Mouse (Mus musculus): ENCODE measurements around the gene Mrps22. TPM values are rescaled to one million over a fixed set of nuclear protein-coding genes. Genes with fewer than 3 reads are reported as not detected.
A peak's percentile ranks its signal among the peaks of the same experiment; 100 is the strongest.

Mrps22 gene
- 54.9 and 57.4 TPM in 2 replicates for polyA plus RNA-seq (2015; fragmentation: Nextera tagmentation; extraction: Ambion mirVana)

DNA sequence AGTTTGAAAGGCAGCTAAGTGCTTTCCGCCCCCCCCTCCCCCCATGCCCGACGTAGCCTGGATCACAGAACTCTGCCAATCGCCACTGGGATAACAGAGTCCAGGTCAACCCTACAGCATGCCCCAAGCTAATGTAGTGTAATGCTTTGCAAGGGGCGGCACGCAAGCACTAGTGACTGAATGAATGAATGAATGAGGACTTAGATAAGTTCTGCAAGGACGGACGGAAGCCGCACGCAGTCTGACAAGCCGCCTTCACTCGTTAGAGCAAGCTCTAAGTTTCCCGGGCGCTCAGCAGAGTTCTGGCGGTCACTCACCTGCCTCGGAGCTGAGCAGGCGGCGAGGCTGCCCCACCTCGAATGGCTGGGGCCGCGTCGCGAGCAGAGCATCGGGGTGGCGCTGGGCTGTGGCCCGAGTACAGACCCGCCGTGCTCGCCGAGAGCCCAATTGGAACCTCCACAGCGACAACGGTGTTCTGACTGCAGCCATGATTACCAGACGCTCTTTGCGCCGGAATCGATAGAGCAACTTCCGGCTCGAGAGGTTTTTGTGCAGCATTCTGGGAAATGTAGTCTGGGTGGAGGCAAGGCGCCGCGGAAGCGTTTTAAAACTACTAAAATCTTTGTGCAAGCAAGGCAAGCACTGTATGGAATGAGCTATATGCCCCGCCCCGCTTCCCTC, at the start of gene Mrps22:
Gene Mrps22 (minus strand): TSS at position 505 of the 681 bp plus-strand sequence.
- under 1% methylated on average over 44 of the region's 44 CpGs for WGBS
- peak; percentile 96 for ATAC-seq (replicated peaks)

DNA sequence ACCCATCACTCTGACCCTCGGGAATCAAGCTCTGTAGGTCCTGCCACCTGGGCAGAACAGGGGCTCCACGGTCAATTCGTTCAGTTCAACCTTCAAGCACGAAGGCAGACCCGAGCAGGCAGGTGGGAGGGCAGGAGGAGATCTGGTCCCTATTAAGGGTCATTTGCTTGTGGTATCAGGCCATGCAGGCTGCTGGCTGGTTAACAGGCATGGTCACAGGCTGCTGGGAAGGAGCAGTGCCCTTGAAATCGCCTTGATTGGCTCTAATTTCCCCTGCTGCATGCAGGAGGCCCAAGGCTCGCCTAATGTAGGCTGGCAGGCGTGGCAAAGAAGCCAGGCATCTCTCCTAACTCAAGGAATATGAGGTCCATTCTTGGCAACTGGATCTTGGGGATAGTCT, 49.1 kb upstream of the Mrps22 start:
- no peaks in the 10 kb centered on the region for H3K27me3 ChIP-seq
- H3K4me1 ChIP-seq = no peaks in the 10 kb centered on the region
- ATAC-seq (replicated peaks) = no peak
- H3K36me3 ChIP-seq = no peaks in the 10 kb centered on the region
- no peak overlapping the region for H3K4me2 ChIP-seq (replicated peaks)
- no peak overlapping the region for H3K9ac ChIP-seq (replicated peaks)
- no peaks in the 10 kb centered on the region for H3K9me3 ChIP-seq
- no peak overlapping the region for H3K27ac ChIP-seq (replicated peaks)
- no peak overlapping the region for H3K4me3 ChIP-seq
- WGBS = 72% methylated on average over 8 of the region's 8 CpGs

More for the DNA sequence above, at the start of gene Mrps22:
- H3K9me3 ChIP-seq = no peaks in the 10 kb centered on the region
- H3K36me3 ChIP-seq = peaks cover 8% of the 10 kb centered on the region; the same call in 1 of the 2 replicates
- H3K4me1 ChIP-seq = peaks cover 17% of the 10 kb centered on the region
- H3K4me3 ChIP-seq = peak within 1 kb of the TSS; percentile 94
- peak within 1 kb of the TSS; percentile 79 for H3K9ac ChIP-seq (replicated peaks)
- H3K4me2 ChIP-seq (replicated peaks) = peak within 1 kb of the TSS; percentile 91
- H3K27me3 ChIP-seq = no peaks in the 10 kb centered on the region
- peak within 1 kb of the TSS; percentile 64 for H3K27ac ChIP-seq (replicated peaks)

DNA sequence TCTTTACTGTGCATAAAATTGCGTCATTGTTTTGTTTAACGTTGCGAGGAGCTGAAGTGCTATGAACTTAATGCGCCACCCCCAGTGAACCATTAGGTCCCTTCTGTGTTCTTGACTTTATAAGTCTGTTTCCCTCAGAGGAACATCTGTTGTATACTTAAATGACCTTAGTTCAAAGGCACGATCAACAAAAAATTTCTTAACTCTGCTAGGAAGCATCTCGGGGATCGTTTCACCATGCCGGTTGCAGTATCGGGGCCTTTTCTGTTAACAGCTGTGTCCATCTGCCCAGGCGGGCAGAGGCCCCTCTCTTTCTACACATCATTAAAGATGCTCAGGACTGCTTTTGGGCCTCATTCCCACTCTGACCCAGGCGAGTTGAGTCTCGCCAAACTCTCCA, 46.0 kb upstream of the Mrps22 start:
- Histone ChIP-seq H3K9me3 (no peaks in the 10 kb centered on the region), H3K4me1 (no peaks in the 10 kb centered on the region), H3K4me2 (replicated peaks) (no peak overlapping the region), H3K4me3 (no peak overlapping the region), H3K27ac (replicated peaks) (no peak overlapping the region), H3K9ac (replicated peaks) (no peak overlapping the region), H3K27me3 (no peaks in the 10 kb centered on the region), H3K36me3 (no peaks in the 10 kb centered on the region)
- ATAC-seq (replicated peaks) = no peak
- 56% methylated on average over 12 of the region's 12 CpGs for WGBS

DNA sequence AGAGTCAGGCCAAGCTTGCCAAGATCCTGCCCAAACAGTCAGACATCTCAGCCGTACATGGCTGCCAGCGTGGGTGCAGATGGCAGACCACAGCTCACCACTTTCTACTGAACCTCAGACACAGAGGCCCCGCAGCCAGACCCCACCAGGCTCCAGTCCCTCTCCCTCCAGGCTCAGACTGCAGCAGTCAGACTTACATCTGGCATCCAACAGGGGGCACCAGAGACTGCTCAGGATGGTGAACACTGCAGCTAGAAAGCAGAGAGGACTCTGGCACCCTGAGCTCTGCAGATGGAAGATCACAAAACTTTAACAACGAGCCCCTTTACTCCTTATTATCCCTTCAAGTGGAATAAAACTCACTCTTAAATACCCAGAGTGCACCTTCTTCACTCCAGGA, 44.3 kb upstream of the Mrps22 start:
- 27% methylated on average over 4 of the region's 4 CpGs for whole genome bisulfite sequencing
- Histone ChIP-seq H3K27me3 (no peaks in the 10 kb centered on the region), H3K9ac (replicated peaks) (no peak overlapping the region), H3K4me3 (no peak overlapping the region), H3K27ac (replicated peaks) (no peak overlapping the region), H3K4me2 (replicated peaks) (no peak overlapping the region), H3K4me1 (no peaks in the 10 kb centered on the region), H3K36me3 (no peaks in the 10 kb centered on the region), H3K9me3 (no peaks in the 10 kb centered on the region)
- peak; percentile 91 for ATAC-seq (replicated peaks)

DNA sequence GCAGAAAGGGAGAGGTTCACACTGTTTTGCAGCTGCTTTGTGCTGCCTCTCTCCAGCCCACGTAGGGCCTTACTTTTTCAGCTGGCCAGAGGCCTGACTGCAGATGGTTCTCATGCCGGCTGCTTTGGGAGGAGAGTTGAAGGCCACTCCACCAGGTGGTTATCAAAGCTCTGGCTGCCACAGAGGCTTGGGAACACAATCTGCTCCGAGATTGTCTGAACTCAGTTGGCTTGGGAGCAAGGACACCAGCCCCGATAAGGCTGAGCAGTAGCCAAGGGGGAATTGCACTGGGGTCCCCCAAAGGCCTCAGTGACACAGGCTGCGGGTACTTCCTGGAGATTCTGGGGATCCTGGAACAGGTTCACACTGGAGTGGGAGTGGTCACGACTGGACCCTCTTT, 40.7 kb upstream of the Mrps22 start:
- WGBS = 87% methylated on average over 6 of the region's 6 CpGs
- H3K4me2 ChIP-seq (replicated peaks) = no peak overlapping the region
- H3K27ac ChIP-seq (replicated peaks) = no peak overlapping the region
- no peaks in the 10 kb centered on the region for H3K4me1 ChIP-seq
- H3K9ac ChIP-seq (replicated peaks) = no peak overlapping the region
- H3K9me3 ChIP-seq = no peaks in the 10 kb centered on the region
- ATAC-seq (replicated peaks) = no peak
- H3K4me3 ChIP-seq = no peak overlapping the region
- no peaks in the 10 kb centered on the region for H3K36me3 ChIP-seq
- H3K27me3 ChIP-seq = no peaks in the 10 kb centered on the region

DNA sequence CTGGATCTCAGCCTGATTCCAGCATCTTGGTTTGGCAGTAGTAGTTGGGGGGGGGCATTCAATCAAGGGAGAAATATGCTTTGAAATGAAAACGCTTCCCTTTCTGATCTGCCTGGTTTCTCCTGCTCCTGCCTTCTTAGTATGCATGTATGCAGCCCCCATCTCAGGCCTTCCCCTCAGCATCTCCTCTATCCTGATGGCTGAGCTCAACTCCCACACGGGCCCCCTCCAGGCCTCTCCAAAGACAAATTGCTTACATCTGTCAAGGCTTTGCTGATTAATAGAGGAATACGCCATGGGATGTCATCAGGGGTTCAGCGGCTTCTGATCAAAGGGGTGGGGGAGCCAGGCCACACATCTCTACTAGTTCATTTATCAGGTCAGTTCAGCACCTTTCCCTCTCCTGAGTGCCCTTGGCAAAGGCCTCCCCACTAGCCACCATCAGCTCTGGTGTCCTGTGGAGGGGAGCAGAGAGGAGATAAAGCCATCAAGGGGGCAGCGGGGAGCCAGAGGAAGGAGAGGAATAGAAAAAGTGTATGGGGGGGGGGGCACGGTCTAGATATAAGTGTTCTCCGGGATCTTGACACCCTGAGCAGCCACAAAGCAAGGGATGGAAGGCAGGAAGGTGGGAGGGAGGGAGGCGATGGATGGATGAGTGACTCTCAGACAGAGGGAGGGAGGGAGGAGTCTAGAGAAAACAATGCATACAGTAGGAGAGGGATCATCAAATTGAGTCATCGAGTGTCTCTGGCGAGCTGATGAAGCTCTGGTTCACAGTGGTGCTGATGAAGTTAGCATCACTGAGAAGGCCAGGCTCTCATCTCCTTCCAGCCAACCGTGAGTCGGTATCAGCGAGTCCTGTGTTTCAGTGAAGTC, 32.1 kb upstream of the Mrps22 start:
- Histone ChIP-seq H3K9me3 (no peaks in the 10 kb centered on the region), H3K27me3 (no peaks in the 10 kb centered on the region), H3K4me2 (replicated peaks) (no peak overlapping the region), H3K9ac (replicated peaks) (no peak overlapping the region), H3K36me3 (no peaks in the 10 kb centered on the region), H3K27ac (replicated peaks) (no peak overlapping the region), H3K4me3 (no peak overlapping the region), H3K4me1 (no peaks in the 10 kb centered on the region)
- WGBS = 78% methylated on average over 13 of the region's 13 CpGs
- ATAC-seq (replicated peaks) = no peak

DNA sequence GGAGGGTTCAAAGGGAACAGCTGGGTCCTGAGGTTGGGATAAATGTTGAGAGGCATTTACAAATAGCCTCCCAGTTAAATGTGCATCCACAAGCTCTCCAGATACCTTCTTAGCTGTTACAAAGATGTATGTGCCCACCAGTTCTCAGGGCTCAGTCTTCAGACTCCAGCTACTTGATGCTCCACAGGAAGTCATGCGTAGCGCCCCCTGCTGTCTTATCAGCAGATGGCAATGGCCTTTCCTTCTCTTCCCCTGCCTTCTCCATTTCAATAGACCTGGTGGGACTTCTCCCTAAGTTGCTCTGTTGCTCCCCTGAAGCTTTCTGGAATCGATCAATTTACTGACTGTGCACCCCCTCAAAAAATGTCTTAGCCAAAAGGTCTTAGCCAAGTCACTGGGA, 27.0 kb upstream of the Mrps22 start:
- H3K9me3 ChIP-seq = no peaks in the 10 kb centered on the region
- ATAC-seq (replicated peaks) = no peak
- H3K27ac ChIP-seq (replicated peaks) = no peak overlapping the region

DNA sequence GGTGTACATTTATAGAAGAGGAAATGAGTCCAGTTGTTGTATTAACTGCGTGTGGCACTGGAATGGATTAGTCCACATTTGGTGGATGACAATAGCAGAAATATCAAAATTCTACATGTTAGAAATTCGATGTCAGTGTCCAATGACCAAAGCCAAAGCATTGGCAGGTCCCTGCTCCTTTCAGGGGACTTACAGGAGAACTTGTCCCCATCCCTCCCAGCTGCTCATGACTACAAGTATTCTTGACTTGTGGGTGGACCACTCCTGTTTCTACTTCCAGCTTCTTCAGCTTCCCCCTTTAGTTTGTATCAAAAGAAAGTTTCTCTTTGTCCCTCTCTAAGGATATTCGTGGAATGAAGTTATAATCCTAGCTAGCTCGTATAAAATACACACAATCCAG, 3.4 kb upstream of the Mrps22 start:
- WGBS = 75% methylated on average over 4 of the region's 4 CpGs
- no peak overlapping the region for H3K27ac ChIP-seq (replicated peaks)
- no peak for ATAC-seq (replicated peaks)

More for the DNA sequence above, 27.0 kb upstream of the Mrps22 start:
- H3K36me3 ChIP-seq = no peaks in the 10 kb centered on the region
- 37% methylated on average over 3 of the region's 3 CpGs for WGBS
- H3K4me3 ChIP-seq = no peak overlapping the region
- H3K4me1 ChIP-seq = no peaks in the 10 kb centered on the region
- no peaks in the 10 kb centered on the region for H3K27me3 ChIP-seq
- no peak overlapping the region for H3K4me2 ChIP-seq (replicated peaks)
- no peak overlapping the region for H3K9ac ChIP-seq (replicated peaks)

DNA sequence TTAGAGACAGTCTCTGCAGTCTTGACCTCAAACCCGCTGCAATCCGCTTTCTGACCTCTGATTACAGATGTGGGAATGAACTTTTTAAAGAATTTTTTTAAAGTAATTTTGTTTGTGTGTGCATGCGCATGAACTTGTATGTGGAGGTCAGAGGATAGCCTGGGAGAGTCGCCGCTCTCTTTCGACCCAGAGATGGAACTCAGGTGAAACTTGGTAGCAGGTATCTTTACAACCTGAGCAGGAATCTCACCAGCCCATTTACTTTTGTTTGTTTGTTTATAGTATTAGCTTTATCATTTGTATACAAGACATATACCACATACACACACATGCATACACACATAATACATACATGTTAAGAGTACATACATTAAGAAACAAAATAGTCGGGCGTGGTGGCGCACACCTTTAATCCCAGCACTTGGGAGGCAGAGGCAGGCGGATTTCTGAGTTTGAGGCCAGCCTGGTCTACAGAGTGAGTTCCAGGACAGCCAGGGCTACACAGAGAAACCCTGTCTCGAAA, 438 bp upstream of the Mrps22 start:
- Histone ChIP-seq H3K4me2 (replicated peaks) (peak overlapping the region; percentile 91), H3K36me3 (peaks cover 8% of the 10 kb centered on the region; the same call in 1 of the 2 replicates), H3K27me3 (no peaks in the 10 kb centered on the region), H3K9me3 (no peaks in the 10 kb centered on the region), H3K4me1 (peaks cover 17% of the 10 kb centered on the region), H3K27ac (replicated peaks) (0 out of 2 replicates have a peak overlapping the region, but pooled peaks have one; percentile 64), H3K4me3 (peak overlapping the region; percentile 94), H3K9ac (replicated peaks) (peak overlapping the region; percentile 47; the same call in 1 of the 2 replicates)
- 53% methylated on average over 11 of the region's 11 CpGs for WGBS
- ATAC-seq (replicated peaks) = peak; percentile 59

More for the DNA sequence above, 3.4 kb upstream of the Mrps22 start:
- no peaks in the 10 kb centered on the region for H3K36me3 ChIP-seq
- H3K4me1 ChIP-seq = peaks cover 15% of the 10 kb centered on the region
- no peak overlapping the region for H3K4me2 ChIP-seq (replicated peaks)
- H3K9me3 ChIP-seq = no peaks in the 10 kb centered on the region
- no peak overlapping the region for H3K4me3 ChIP-seq
- no peaks in the 10 kb centered on the region for H3K27me3 ChIP-seq
- no peak overlapping the region for H3K9ac ChIP-seq (replicated peaks)

DNA sequence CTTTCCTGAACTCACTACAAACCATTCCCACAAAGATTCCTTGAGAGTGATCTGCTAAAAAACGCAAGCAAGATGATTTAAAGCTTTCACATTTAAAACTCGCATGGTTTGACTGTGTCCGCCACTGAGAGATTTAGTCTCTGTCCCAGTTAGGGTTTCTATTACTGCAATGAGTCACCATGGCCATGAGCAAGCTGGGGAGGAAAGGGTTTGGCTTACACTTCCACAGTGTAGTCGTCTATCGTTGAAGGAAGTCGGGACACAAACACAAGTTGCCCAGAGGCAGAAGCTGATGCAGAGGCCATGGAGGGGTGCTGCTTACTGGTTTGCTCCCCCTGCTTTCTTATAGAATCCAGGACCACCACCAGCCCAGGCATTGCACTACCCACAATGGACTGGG, 1.4 kb downstream of the Mrps22 start:
- no peaks in the 10 kb centered on the region for H3K27me3 ChIP-seq
- peaks cover 19% of the 10 kb centered on the region for H3K36me3 ChIP-seq
- 82% methylated on average over 6 of the region's 6 CpGs for WGBS
- H3K9ac ChIP-seq (replicated peaks) = no peak overlapping the region
- no peaks in the 10 kb centered on the region for H3K9me3 ChIP-seq
- no peak overlapping the region for H3K4me2 ChIP-seq (replicated peaks)
- H3K4me1 ChIP-seq = peaks cover 17% of the 10 kb centered on the region
- ATAC-seq (replicated peaks) = no peak
- H3K27ac ChIP-seq (replicated peaks) = no peak overlapping the region
- H3K4me3 ChIP-seq = peak overlapping the region; percentile 94

DNA sequence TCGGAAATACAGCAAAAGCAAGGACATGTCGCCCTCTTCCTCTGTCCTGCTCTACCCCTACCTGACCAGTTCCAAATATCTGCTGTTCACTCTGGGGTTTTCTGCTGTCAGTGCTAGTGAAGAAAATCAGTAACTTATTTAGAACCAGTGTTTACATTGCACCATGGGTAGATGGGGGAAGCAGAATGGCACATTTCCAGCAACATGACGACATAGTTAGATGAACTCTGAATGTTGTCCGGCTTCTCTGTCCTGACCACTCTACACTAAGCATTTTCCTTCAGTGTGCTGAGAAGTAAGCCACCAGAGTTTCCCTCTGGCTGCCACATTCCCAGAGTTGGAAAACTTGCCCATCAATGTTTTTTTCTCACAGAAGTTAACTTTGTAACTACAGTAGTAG, 17.6 kb downstream of the Mrps22 start:
- Histone ChIP-seq H3K27me3 (no peaks in the 10 kb centered on the region), H3K36me3 (peaks cover 85% of the 10 kb centered on the region), H3K9ac (replicated peaks) (no peak overlapping the region), H3K4me2 (replicated peaks) (no peak overlapping the region), H3K4me3 (no peak overlapping the region), H3K27ac (replicated peaks) (no peak overlapping the region), H3K4me1 (no peaks in the 10 kb centered on the region), H3K9me3 (no peaks in the 10 kb centered on the region)
- WGBS = 89% methylated on average over 4 of the region's 4 CpGs
- ATAC-seq (replicated peaks) = no peak

All from forebrain, embryonic 15.5 days (tissue).